Mouse (Mus musculus): ENCODE results near the gene Bst2.

DNA sequence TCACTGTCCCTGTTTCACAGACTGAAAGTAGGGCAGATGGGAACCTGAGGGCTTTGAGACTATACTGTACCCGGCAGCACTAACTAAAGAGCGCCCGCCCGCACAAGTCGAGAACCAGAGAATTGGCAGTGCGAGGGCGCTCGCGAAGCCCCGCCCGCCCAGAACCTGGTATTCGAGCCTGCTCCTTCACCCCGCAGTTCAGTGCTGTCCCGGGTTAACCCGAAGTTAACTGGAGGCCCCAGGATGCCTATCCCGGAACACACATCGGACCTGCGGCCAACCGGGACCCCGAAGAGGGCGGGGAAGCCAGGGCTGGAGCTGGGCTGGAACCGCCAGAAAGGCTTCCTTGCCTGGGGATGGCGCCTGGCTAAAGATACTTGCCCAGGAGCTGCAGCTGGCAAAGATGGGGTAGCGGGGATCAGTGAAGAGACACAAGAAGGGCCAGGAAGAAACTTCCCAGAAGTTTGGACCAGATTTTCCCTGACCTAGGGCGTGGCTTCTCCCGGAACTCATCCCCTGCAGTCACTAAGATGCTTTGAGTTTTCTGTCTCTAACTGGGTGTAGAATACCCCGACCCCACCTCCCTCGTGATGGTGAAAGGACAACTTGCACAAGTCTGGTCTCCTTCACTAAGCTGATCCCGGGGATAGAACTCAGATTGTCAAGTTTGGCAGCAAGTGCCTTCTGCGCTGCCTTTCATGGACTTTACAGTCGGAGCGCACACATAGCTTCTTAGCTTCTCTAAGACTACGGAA lies 49.4 kb downstream of the Bst2 start, which contains the start of gene Gtpbp3:
- TF ChIP-seq CTCF (IDR thresholded peaks at IDR 0.05; ENCODE audit: borderline replicate concordance, insufficient read depth, low read depth, low read length) (no peak), POLR2A (IDR thresholded peaks at IDR 0.05; ENCODE audit: borderline replicate concordance, insufficient read depth, low read length) (no peak)
